Mouse (Mus musculus) heart, postnatal 0 days (tissue): ENCODE measurements around the gene Ints13. TPM values are rescaled to one million over a fixed set of nuclear protein-coding genes. Genes with fewer than 3 reads are reported as not detected.

Experiments
- ATAC-seq: fragments of 200-750 bp; cut with Nextera tagmentation; 2 replicates; pipeline ENCODE4 v1.8.0; 2017; ENCODE audit warnings: low read depth, moderate number of reproducible peaks, moderate library complexity; ENCODE audit not compliant: insufficient read depth
- DNase-seq: peaks from one replicate; pipeline ENCODE4 v3.0.0-alpha.2; 2016; ENCODE audit warnings: low spot score
- H3K27ac ChIP-seq: fragments of 300-500 bp; sonication (generic); 2 replicates; pipeline ENCODE4 v1.5.1; 2014; ENCODE audit warnings: low read depth, mild to moderate bottlenecking
- H3K27me3 ChIP-seq: fragments of 300-500 bp; sonication (generic); 2 replicates; pipeline ENCODE4 v1.6.1; 2014; ENCODE audit warnings: low read length, mixed read lengths; ENCODE audit not compliant: control insufficient read depth, insufficient read depth
- H3K36me3 ChIP-seq: fragments of 300-500 bp; sonication (generic); replicated peaks from 2 replicates; pipeline ENCODE4 v1.6.1; 2014; ENCODE audit warnings: low read length, mixed read lengths; ENCODE audit not compliant: control insufficient read depth, insufficient read depth
- H3K4me1 ChIP-seq: fragments of 300-500 bp; sonication (generic); 2 replicates; pipeline ENCODE4 v1.6.1; 2014; ENCODE audit warnings: antibody characterized with exemption; ENCODE audit not compliant: control insufficient read depth, insufficient read depth
- H3K4me2 ChIP-seq: fragments of 300-500 bp; sonication (generic); 2 replicates; pipeline ENCODE4 v1.6.1; 2014; ENCODE audit warnings: low read depth, mild to moderate bottlenecking, low read length, moderate library complexity
- H3K4me3 ChIP-seq: fragments of 300-500 bp; sonication (generic); 2 replicates; pipeline ENCODE4 v1.5.1; 2014; ENCODE audit warnings: low read depth, low read length
- H3K9ac ChIP-seq: fragments of 300-500 bp; sonication (generic); replicated peaks from 2 replicates; pipeline ENCODE4 v1.6.1; 2014; ENCODE audit warnings: low read depth, low read length, mixed read lengths
- H3K9me3 ChIP-seq: fragments of 300-500 bp; sonication (generic); replicated peaks from 2 replicates; pipeline ENCODE4 v1.6.1; 2016; ENCODE audit warnings: low read length; ENCODE audit not compliant: control insufficient read depth
- CTCF ChIP-seq: IDR thresholded peaks from 2 replicates; pipeline ENCODE4 v1.5.1; 2016; ENCODE audit warnings: antibody characterized with exemption, control low read depth, low read depth
- EP300 ChIP-seq: IDR thresholded peaks from 2 replicates; pipeline ENCODE4 v1.6.1; 2016; ENCODE audit warnings: antibody characterized with exemption, low read depth
- WGBS: fragments of 180-500 bp; shearing (Covaris S2); extraction: QIAGEN DNeasy Blood & Tissue Kit; methylation state at CpG from one replicate; pipeline ENCODE4 v1.1.7; 2014; 5-methylcytosine and 5-hydroxymethylcytosine counted together
- polyA plus RNA-seq: library from polyadenylated mRNA; unstranded; fragments of >200 nt; fragmentation: Nextera tagmentation; extraction: Ambion mirVana; gene quantifications from 2 replicates; pipeline ENCODE4 v1.2.1, GENCODE M21; 2015
- total RNA-seq: library from RNA; depleted of rRNA; stranded (reverse); fragments of >200 nt; gene quantifications from 2 replicates; pipeline ENCODE4 v1.2.3, GENCODE M21; 2014; ENCODE audit warnings: low replicate concordance; rRNA removed

The Ints13 gene
- total and polyA plus RNA-seq, 2 experiments from 2014 or later = 24.4 to 29.3 TPM

- Histone ChIP-seq H3K27me3 (no peaks in the 10 kb centered on the region), H3K4me3 (peak overlapping the region; percentile 82), H3K9ac (peak overlapping the region; percentile 82; the same call in 1 of the 2 replicates), H3K27ac (peak overlapping the region; percentile 92; the same call in 1 of the 2 replicates), H3K4me1 (peaks cover 18% of the 10 kb centered on the region), H3K9me3 (no peaks in the 10 kb centered on the region), H3K36me3 (no peaks in the 10 kb centered on the region), H3K4me2 (peak overlapping the region; percentile 96)
- no peak for TF ChIP-seq CTCF
- no peak for TF ChIP-seq EP300
- DNase-seq (no peak), ATAC-seq (no peak)
- WGBS = 54% methylated on average over 6 of the region's 6 CpGs
These were observed 77.4 kb downstream of the Ints13 start for GRCm38 (mm10) chr6:146500206-146500605.

Other genes starting within 250 kb of the Ints13 start
- 51.4 and 59.5 TPM in 2 replicates for gene Itpr2, start 75.6 kb downstream of the Ints13 start, total RNA-seq
- 24.2 and 26.5 TPM in 2 replicates for gene Itpr2, start 75.6 kb downstream of the Ints13 start, polyA plus RNA-seq
- gene Fgfr1op2, start 632 bp downstream of the Ints13 start, total RNA-seq = 61.4 and 81.9 TPM in 2 replicates
- 81.3 and 87.8 TPM in 2 replicates for gene Fgfr1op2, start 632 bp downstream of the Ints13 start, polyA plus RNA-seq
- 85.9 and 86.8 TPM in 2 replicates for gene Med21, start 64.7 kb upstream of the Ints13 start, total RNA-seq
- 139 and 145 TPM in 2 replicates for gene Med21, start 64.7 kb upstream of the Ints13 start, polyA plus RNA-seq
- gene Tm7sf3, start 65.0 kb upstream of the Ints13 start, total RNA-seq = 39.5 and 41.7 TPM in 2 replicates
- 24.9 and 27.3 TPM in 2 replicates for gene Tm7sf3, start 65.0 kb upstream of the Ints13 start, polyA plus RNA-seq
- 9.9 and 13.4 TPM in 2 replicates for gene Stk38l, start 147.2 kb upstream of the Ints13 start, total RNA-seq
- 17.7 and 20.5 TPM in 2 replicates for gene Stk38l, start 147.2 kb upstream of the Ints13 start, polyA plus RNA-seq
- gene Arntl2, start 218.2 kb upstream of the Ints13 start, total RNA-seq = 3.2 TPM in 1 of 2 replicates, not detected in the other
- gene Arntl2, start 218.2 kb upstream of the Ints13 start, polyA plus RNA-seq = 1.8 and 3.1 TPM in 2 replicates